Mouse (Mus musculus) midbrain, embryonic 14.5 days (tissue): ENCODE measurements around the gene Ccdc40. TPM values are rescaled to one million over a fixed set of nuclear protein-coding genes. Genes with fewer than 3 reads are reported as not detected.

ENCODE experiments used
- ATAC-seq: fragments of 200-750 bp; cut with Nextera tagmentation; 2 replicates; pipeline ENCODE4 v1.8.0; 2017; ENCODE audit warnings: moderate number of reproducible peaks, moderate library complexity; ENCODE audit not compliant: low FRiP score, low TSS enrichment
- DNase-seq: peaks from one replicate; pipeline ENCODE4 v3.0.0-alpha.2; 2015
- H3K27ac ChIP-seq: fragments of 300-500 bp; sonication (generic); replicated peaks from 2 replicates; pipeline ENCODE4 v1.5.1; 2014; ENCODE audit warnings: mild to moderate bottlenecking, low read depth, low read length, moderate library complexity
- H3K27me3 ChIP-seq: fragments of 300-500 bp; sonication (generic); 2 replicates; pipeline ENCODE4 v1.6.1; 2014; ENCODE audit warnings: low read length, control low read depth, mixed read lengths; ENCODE audit not compliant: control insufficient read depth, insufficient read depth
- H3K36me3 ChIP-seq: fragments of 300-500 bp; sonication (generic); 2 replicates; pipeline ENCODE4 v1.6.1; 2014; ENCODE audit warnings: low read length, control low read depth; ENCODE audit not compliant: control insufficient read depth, insufficient read depth
- H3K4me1 ChIP-seq: fragments of 300-500 bp; sonication (generic); 2 replicates; pipeline ENCODE4 v1.6.1; 2014; ENCODE audit warnings: mild to moderate bottlenecking, antibody characterized with exemption, low read length, control low read depth; ENCODE audit not compliant: control insufficient read depth, insufficient read depth
- H3K4me2 ChIP-seq: fragments of 300-500 bp; sonication (generic); 2 replicates; pipeline ENCODE4 v1.6.1; 2014; ENCODE audit warnings: mild to moderate bottlenecking, low read length, moderate library complexity
- H3K4me3 ChIP-seq: fragments of 300-500 bp; sonication (generic); replicated peaks from 2 replicates; pipeline ENCODE4 v1.5.1; 2014; ENCODE audit warnings: low read depth, low read length
- H3K9ac ChIP-seq: fragments of 300-500 bp; sonication (generic); replicated peaks from 2 replicates; pipeline ENCODE4 v1.6.1; 2014; ENCODE audit warnings: mild to moderate bottlenecking, low read length, moderate library complexity
- H3K9me3 ChIP-seq: fragments of 300-500 bp; sonication (generic); 2 replicates; pipeline ENCODE4 v1.6.1; 2016; ENCODE audit warnings: low read length, control low read depth, mixed read lengths; ENCODE audit not compliant: control insufficient read depth
- WGBS: fragments of 180-500 bp; shearing (Covaris S2); extraction: QIAGEN DNeasy Blood & Tissue Kit; methylation state at CpG from one replicate; pipeline ENCODE4 v1.1.7; 2014; 5-methylcytosine and 5-hydroxymethylcytosine counted together
- polyA plus RNA-seq: library from polyadenylated mRNA; unstranded; fragments of >200 nt; fragmentation: Nextera tagmentation; extraction: Ambion mirVana; gene quantifications from 2 replicates; pipeline ENCODE4 v1.2.1, GENCODE M21; 2014

Ccdc40 gene
- polyA plus RNA-seq, 1 experiment from 2014 or later = 13.3 TPM

DNA sequence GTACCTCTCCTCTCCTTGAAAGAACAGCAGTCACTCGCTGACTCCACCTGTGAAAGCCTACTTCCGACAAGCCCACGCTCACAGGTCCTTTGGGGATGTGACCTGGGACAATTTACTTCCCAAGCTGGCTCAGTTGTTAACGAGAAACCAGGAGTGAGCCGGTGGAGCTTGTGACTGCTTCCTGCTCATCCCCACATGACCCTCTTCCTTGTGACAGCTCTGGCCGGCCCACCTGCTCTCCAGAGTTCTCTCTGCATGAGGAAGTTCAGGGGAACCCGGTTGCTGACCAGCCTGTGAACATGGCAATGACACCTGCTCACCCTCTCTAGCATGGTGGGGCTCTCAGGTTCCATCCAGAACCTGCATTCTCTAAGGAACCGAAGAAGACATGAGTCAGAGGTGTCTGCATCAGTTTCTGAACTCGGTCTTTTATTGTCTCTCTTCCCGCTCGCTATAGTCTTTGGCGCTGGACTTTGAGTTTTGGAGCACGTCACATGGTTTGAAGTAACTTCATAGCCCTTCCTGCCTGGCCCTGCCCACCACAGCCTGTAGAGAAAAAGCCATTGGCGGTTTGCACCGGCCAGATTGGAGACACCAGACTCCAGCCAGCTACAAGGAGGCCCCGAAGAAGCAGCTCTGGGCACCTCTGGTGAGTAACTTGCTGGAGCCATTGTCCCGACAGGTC lies 86.0 kb downstream of the Ccdc40 start:
- 87% methylated on average over 17 of the region's 17 CpGs for WGBS
- H3K27ac ChIP-seq = no peak overlapping the region

More for the DNA sequence above, 86.0 kb downstream of the Ccdc40 start:
- Histone ChIP-seq H3K4me1 (no peaks in the 10 kb centered on the region), H3K4me2 (no peak overlapping the region), H3K9me3 (no peaks in the 10 kb centered on the region), H3K27me3 (no peaks in the 10 kb centered on the region), H3K36me3 (no peaks in the 10 kb centered on the region), H3K9ac (no peak overlapping the region), H3K4me3 (no peak overlapping the region)
- ATAC-seq (no peak), DNase-seq (no peak)

Other genes with a start within 250 kb of the Ccdc40 start
- gene Enpp7, start 240.4 kb upstream of the Ccdc40 start, polyA plus RNA-seq = not detected in 2 replicates
- 15.6 and 20.7 TPM in 2 replicates for gene Cbx2, start 205.6 kb upstream of the Ccdc40 start, polyA plus RNA-seq
- 11.5 and 12.4 TPM in 2 replicates for gene Cbx8, start 187.6 kb upstream of the Ccdc40 start, polyA plus RNA-seq
- 19.0 and 19.3 TPM in 2 replicates for gene Cbx4, start 142.4 kb upstream of the Ccdc40 start, polyA plus RNA-seq
- 36.1 and 41.1 TPM in 2 replicates for gene Tbc1d16, start 73 bp upstream of the Ccdc40 start, polyA plus RNA-seq
- 58.6 and 67.2 TPM in 2 replicates for gene Gaa, start 39.3 kb downstream of the Ccdc40 start, polyA plus RNA-seq
- gene Eif4a3, start 71.5 kb downstream of the Ccdc40 start, polyA plus RNA-seq = 257 and 264 TPM in 2 replicates
- 0.11 and 0.16 TPM in 2 replicates for gene Card14, start 79.2 kb downstream of the Ccdc40 start, polyA plus RNA-seq
- 5.3 and 6.1 TPM in 2 replicates for gene Sgsh, start 127.0 kb downstream of the Ccdc40 start, polyA plus RNA-seq
- gene Slc26a11, start 127.0 kb downstream of the Ccdc40 start, polyA plus RNA-seq = 3.9 and 5.0 TPM in 2 replicates
- gene Rnf213, start 164.5 kb downstream of the Ccdc40 start, polyA plus RNA-seq = 0.72 and 3.2 TPM in 2 replicates